Comparison of ENCODE assay signal across 9 mouse cellular contexts in the genomic region with DNA sequence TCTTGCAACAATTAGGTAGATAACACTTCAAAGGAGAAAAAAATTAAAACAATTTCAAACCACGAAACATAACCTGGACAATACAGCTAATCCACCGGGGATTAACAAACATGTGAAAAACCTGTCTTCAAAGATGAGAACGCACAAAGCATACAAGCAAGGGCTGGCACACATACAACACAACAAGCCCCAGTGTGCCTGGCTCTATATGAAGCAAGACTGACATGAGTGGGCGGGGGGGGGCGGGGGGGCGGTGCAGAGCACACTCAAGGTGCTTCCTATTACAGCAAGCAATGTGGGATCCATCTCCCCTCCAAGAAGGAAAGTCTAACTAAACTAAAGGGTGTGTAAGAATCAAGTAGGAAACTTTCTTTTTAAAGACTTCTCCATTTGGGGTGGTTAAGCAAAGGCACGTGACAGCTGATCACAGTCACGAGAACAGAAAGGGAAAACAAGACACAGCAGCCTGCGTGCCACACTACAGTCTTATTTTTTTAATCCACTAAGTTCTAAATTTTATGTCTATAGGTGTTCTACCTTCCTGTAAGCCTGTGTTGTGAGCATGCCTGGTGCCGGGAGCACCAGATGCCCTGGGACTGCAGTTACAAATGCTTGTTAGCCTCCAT. TPM values are rescaled to one million over a fixed set of nuclear protein-coding genes. Genes with fewer than 3 reads are reported as not detected.
DNase-seq lines count a peak whose midpoint lies in the region; ATAC-seq and TF ChIP-seq lines count a peak whose summit lies in the region.
"Had no signal": no experiment of that assay in that cellular context is flagged by ENCODE, and none has a peak within 500 bp of the region (broad histone marks: within the 10 kb centered on the region; RNA-seq: fewer than 3 reads in every experiment).

No protein-coding gene starts in this region.

- peaks cover 11% of the 10 kb centered on the region; the same call in 1 of the 2 replicates for H3K4me1 ChIP-seq in hindbrain, embryonic 12.5 days
- H3K4me1 ChIP-seq in hindbrain, embryonic 10.5 days (replicated peaks): peaks cover 27% of the 10 kb centered on the region
- H3K4me1 ChIP-seq in bone marrow macrophage, adult 2 months (ENCODE audit: control insufficient read depth, insufficient read depth, low read length): peaks cover 79% of the 10 kb centered on the region
- H3K4me1 ChIP-seq in kidney, embryonic 15.5 days: peaks cover 42% of the 10 kb centered on the region

- no peak overlapping the region for H3K9ac ChIP-seq in hindbrain, embryonic 12.5 days
- no peak overlapping the region for H3K9ac ChIP-seq in kidney, embryonic 15.5 days

- peaks cover 12% of the 10 kb centered on the region for H3K36me3 ChIP-seq in hindbrain, embryonic 12.5 days
- H3K36me3 ChIP-seq in hindbrain, embryonic 10.5 days: peaks cover 21% of the 10 kb centered on the region
- H3K36me3 ChIP-seq in kidney, embryonic 15.5 days: peaks cover 10% of the 10 kb centered on the region; the same call in 1 of the 2 replicates

- ATAC-seq in hindbrain, embryonic 12.5 days (ENCODE audit: low FRiP score): no peak
- no peak for ATAC-seq in kidney, embryonic 15.5 days (replicated peaks; ENCODE audit: low FRiP score)
- peak; percentile 80 for ATAC-seq in megakaryocyte progenitor cell, adult 5-6 weeks (replicated peaks; ENCODE audit: poor library complexity)

- WGBS in hindbrain, embryonic 12.5 days: 74% methylated on average over 10 of the region's 10 CpGs
- WGBS in hindbrain, embryonic 10.5 days: 77% methylated on average over 10 of the region's 10 CpGs
- WGBS in kidney, embryonic 15.5 days: 58% methylated on average over 10 of the region's 10 CpGs

- 0 out of 2 replicates have a peak overlapping the region, but pooled peaks have one; percentile 0 for H3K4me2 ChIP-seq in hindbrain, embryonic 12.5 days (replicated peaks)
- peak overlapping the region; percentile 33 for H3K4me2 ChIP-seq in kidney, embryonic 15.5 days

- H3K27me3 ChIP-seq in hindbrain, embryonic 12.5 days: no peaks in the 10 kb centered on the region
- H3K27me3 ChIP-seq in hindbrain, embryonic 10.5 days (ENCODE audit: insufficient read depth, poor library complexity, severe bottlenecking): no peaks in the 10 kb centered on the region
- H3K27me3 ChIP-seq in kidney, embryonic 15.5 days: no peaks in the 10 kb centered on the region

- no peak for TF ChIP-seq POLR2A in bone marrow macrophage, adult 2 months (IDR thresholded peaks at IDR 0.05; ENCODE audit: borderline replicate concordance, low read depth, low read length)

- DNase-seq in hindbrain, embryonic 10.5 days (ENCODE audit: low spot score): no peak
- DNase-seq in cerebellum, adult 9-11 months: no peak
- DNase-seq in embryo, embryonic 9.5 days (ENCODE audit: extremely low spot score): no peak
- DNase-seq in layer of hippocampus, postnatal 36 days: no peak
- DNase-seq: thymus, postnatal 14 days had no signal

- H3K4me3 ChIP-seq in hindbrain, embryonic 12.5 days: no peak overlapping the region
- no peak overlapping the region for H3K4me3 ChIP-seq in hindbrain, embryonic 10.5 days
- peak overlapping the region; percentile 40 for H3K4me3 ChIP-seq in bone marrow macrophage, adult 2 months (ENCODE audit: insufficient read depth, low read length)
- no peak overlapping the region for H3K4me3 ChIP-seq in kidney, embryonic 15.5 days (replicated peaks)

- TF ChIP-seq CTCF in bone marrow macrophage, adult 2 months (IDR thresholded peaks at IDR 0.05; ENCODE audit: low read depth, low read length): no peak

- H3K9me3 ChIP-seq in hindbrain, embryonic 12.5 days (replicated peaks): no peaks in the 10 kb centered on the region
- no peaks in the 10 kb centered on the region for H3K9me3 ChIP-seq in hindbrain, embryonic 10.5 days
- H3K9me3 ChIP-seq in kidney, embryonic 15.5 days (replicated peaks): no peaks in the 10 kb centered on the region

- no peak overlapping the region for H3K27ac ChIP-seq in hindbrain, embryonic 12.5 days
- H3K27ac ChIP-seq in hindbrain, embryonic 10.5 days: no peak overlapping the region
- peak overlapping the region; percentile 100 for H3K27ac ChIP-seq in bone marrow macrophage, adult 2 months (ENCODE audit: insufficient read depth, low read depth, low read length)
- H3K27ac ChIP-seq in kidney, embryonic 15.5 days: peak overlapping the region; percentile 48

RNA-seq across cellular contexts. Expression of a gene that starts 42.3 kb away (rescaled TPM):
- 17.1 and 19.8 TPM in 2 replicates for polyA plus RNA-seq in hindbrain, embryonic 12.5 days (2016; fragmentation: Nextera tagmentation; extraction: Ambion mirVana)
- 10.3 and 11.8 TPM in 2 replicates for polyA plus RNA-seq in hindbrain, embryonic 10.5 days (2016; fragmentation: Nextera tagmentation; extraction: Ambion mirVana)
- polyA plus RNA-seq in bone marrow macrophage, adult 2 months (2012; ENCODE audit: insufficient read depth, insufficient read length, missing spikeins): 47.7 and 53.5 TPM in 2 replicates
- 12.9 and 14.5 TPM in 2 replicates for polyA plus RNA-seq in kidney, embryonic 15.5 days (2015; fragmentation: Nextera tagmentation; extraction: Ambion mirVana)
- 5.4 and 6.7 TPM in 2 replicates for total RNA-seq in megakaryocyte progenitor cell, adult 5-6 weeks (2015)
- total RNA-seq in megakaryocyte progenitor cell, adult 5-6 weeks (2017): 7.4 and 25.7 TPM in 2 replicates
- total RNA-seq in layer of hippocampus, postnatal 36 days (2021): 10 to 100 TPM; 94.4 to 98.1 TPM

Comparison
In these comparisons a context has a peak if more than half of its experiments do, and no peak if none do; other contexts are left out.
1. H3K27ac ChIP-seq: peak in bone marrow macrophage, adult 2 months (single experiment) and kidney, embryonic 15.5 days (single experiment); none in hindbrain, embryonic 12.5 days (single experiment) and hindbrain, embryonic 10.5 days (single experiment).